Mouse (Mus musculus): ENCODE measurements at regions not wholly inside any gene's neighbourhood (a gene's known extent, or its start where the extent isn't known, plus 50 kb on each side); places are given as distances from the start of the nearest gene placed in this dataset.
A peak's percentile ranks its signal among the peaks of the same experiment; 100 is the strongest.
"Not testable (repeated sequence)": the region's sequence is repeated elsewhere in the genome, so short reads cannot be mapped to it uniquely, and the experiment has no call there.

GRCm38 (mm10) chr14:53537895-53538294 lies 716.0 kb downstream of the Dad1 start:
- TF ChIP-seq CTCF (IDR thresholded peaks at IDR 0.05; ENCODE audit: low read depth): peak; percentile 52
- not testable (repeated sequence) for TF ChIP-seq EP300 (IDR thresholded peaks at IDR 0.05; ENCODE audit: low read depth)
